In genomic region chr1:45379992-45380690, GRCm38 (mm10) we compare ENCODE assay signal across 21 mouse cellular contexts.
DNase-seq lines count a peak whose midpoint lies in the region; ATAC-seq and TF ChIP-seq lines count a peak whose summit lies in the region.
"Had no signal": no experiment of that assay in that cellular context is flagged by ENCODE, and none has a peak within 500 bp of the region (broad histone marks: within the 10 kb centered on the region; RNA-seq: fewer than 3 reads in every experiment).

No protein-coding gene starts in this region.

- 0 out of 2 replicates have a peak, but pooled peaks cover 3% of the 10 kb centered on the region for H3K4me1 ChIP-seq in heart, embryonic 13.5 days
- no peaks in the 10 kb centered on the region for H3K4me1 ChIP-seq in heart, adult 2 months (ENCODE audit: control insufficient read depth, insufficient read depth, low read length)
- no peaks in the 10 kb centered on the region for H3K4me1 ChIP-seq in limb, embryonic 15.5 days
- H3K4me1 ChIP-seq: hindbrain, embryonic 10.5 days; liver, embryonic 12.5 days had no signal

- H3K9ac ChIP-seq in heart, embryonic 13.5 days = no peak overlapping the region
- no peak overlapping the region for H3K9ac ChIP-seq in heart, adult 2 months (ENCODE audit: low read depth, low read length)
- H3K9ac ChIP-seq in limb, embryonic 15.5 days = no peak overlapping the region
- H3K9ac ChIP-seq: forebrain, postnatal 0 days; liver, embryonic 12.5 days had no signal

- no peak overlapping the region for H3K4me2 ChIP-seq in heart, embryonic 13.5 days
- H3K4me2 ChIP-seq in limb, embryonic 15.5 days = no peak overlapping the region
- H3K4me2 ChIP-seq: liver, embryonic 12.5 days had no signal

- 57% methylated on average over 7 of the region's 7 CpGs for WGBS in heart, embryonic 13.5 days
- WGBS in heart, adult 2 months = 71% methylated on average over 7 of the region's 7 CpGs
- WGBS in limb, embryonic 15.5 days = 52% methylated on average over 7 of the region's 7 CpGs

- no peaks in the 10 kb centered on the region for H3K9me3 ChIP-seq in heart, embryonic 13.5 days
- H3K9me3 ChIP-seq in limb, embryonic 15.5 days = no peaks in the 10 kb centered on the region
- H3K9me3 ChIP-seq: hindbrain, embryonic 10.5 days; liver, embryonic 12.5 days had no signal

- H3K4me3 ChIP-seq in heart, embryonic 13.5 days = no peak overlapping the region
- no peak overlapping the region for H3K4me3 ChIP-seq in heart, adult 2 months
- H3K4me3 ChIP-seq in limb, embryonic 15.5 days = no peak overlapping the region
- H3K4me3 ChIP-seq: hindbrain, embryonic 10.5 days; liver, embryonic 12.5 days had no signal

- H3K27ac ChIP-seq in heart, embryonic 13.5 days (replicated peaks) = peak overlapping the region; percentile 59
- no peak overlapping the region for H3K27ac ChIP-seq in heart, adult 2 months
- 0 out of 2 replicates have a peak overlapping the region, but pooled peaks have one; percentile 1 for H3K27ac ChIP-seq in limb, embryonic 15.5 days
- H3K27ac ChIP-seq: hindbrain, embryonic 10.5 days; liver, embryonic 12.5 days had no signal

- no peak for DNase-seq in heart, adult 2 months
- DNase-seq in embryo, embryonic 10 days (ENCODE audit: low spot score) = peak; percentile 17
- DNase-seq in lung, postnatal 4 days = peak; percentile 36 to 53
- DNase-seq in left cerebral cortex, postnatal 14 days (ENCODE audit: low spot score in 2 of 2) = no peak
- no peak for DNase-seq in cerebellum, postnatal 25 days
- DNase-seq: adrenal gland, postnatal 25 days; B cell, adult 2 months; cerebellum, adult 2 months; forebrain, postnatal 0 days; gastrocnemius, postnatal 10 days; kidney, adult 18-20 months; kidney, postnatal 14 days; layer of hippocampus, adult 9-11 months; spleen, adult 18-20 months; thymus, adult 18-20 months had no signal

- no peaks in the 10 kb centered on the region for H3K79me2 ChIP-seq in heart, adult 2 months (replicated peaks; ENCODE audit: control insufficient read depth, insufficient read depth, low read length)

- H3K36me3 ChIP-seq in heart, embryonic 13.5 days = peaks cover 42% of the 10 kb centered on the region
- no peaks in the 10 kb centered on the region for H3K36me3 ChIP-seq in heart, adult 2 months (ENCODE audit: control insufficient read depth, insufficient read depth, low read length)
- peaks cover 30% of the 10 kb centered on the region for H3K36me3 ChIP-seq in limb, embryonic 15.5 days
- H3K36me3 ChIP-seq: hindbrain, embryonic 10.5 days; liver, embryonic 12.5 days had no signal

- no peak for TF ChIP-seq POLR2A in heart, adult 2 months (IDR thresholded peaks at IDR 0.05; ENCODE audit: insufficient read depth, low read depth, low read length)

- no peak for TF ChIP-seq CTCF in heart, adult 2 months (IDR thresholded peaks at IDR 0.05)

- H3K27me3 ChIP-seq in heart, embryonic 13.5 days (replicated peaks) = no peaks in the 10 kb centered on the region
- H3K27me3 ChIP-seq in heart, adult 2 months (ENCODE audit: control insufficient read depth, insufficient read depth, low read length) = no peaks in the 10 kb centered on the region
- H3K27me3 ChIP-seq in limb, embryonic 15.5 days = no peaks in the 10 kb centered on the region
- H3K27me3 ChIP-seq: liver, embryonic 12.5 days; Patski had no signal

- ATAC-seq in heart, embryonic 13.5 days (ENCODE audit: extremely low read depth, insufficient number of reproducible peaks, low FRiP score, low TSS enrichment) = no peak
- no peak for ATAC-seq in limb, embryonic 15.5 days (ENCODE audit: insufficient number of reproducible peaks, low FRiP score, low TSS enrichment, low read depth)
- ATAC-seq: forebrain, postnatal 0 days; liver, embryonic 12.5 days; midbrain, embryonic 16.5 days; Patski had no signal

- no peak for TF ChIP-seq EP300 in heart, adult 2 months (IDR thresholded peaks at IDR 0.05; ENCODE audit: insufficient read depth, low read depth, low read length)

- intact Hi-C loops in heart, adult 2 months (cut with DNase I) = no loop called here
- intact Hi-C loops in left cerebral cortex, postnatal 14 days (cut with DNase I) = no loop called here

Comparison
In these comparisons a context has a peak if more than half of its experiments do, and no peak if none do; other contexts are left out.
1. DNase-seq: peak in embryo, embryonic 10 days (single experiment) and lung, postnatal 4 days (2 of 2); none in heart, adult 2 months (0 of 2), left cerebral cortex, postnatal 14 days (0 of 2) and cerebellum, postnatal 25 days (0 of 2).